Comparison of ENCODE assay signal across 28 mouse cellular contexts in the genomic region with DNA sequence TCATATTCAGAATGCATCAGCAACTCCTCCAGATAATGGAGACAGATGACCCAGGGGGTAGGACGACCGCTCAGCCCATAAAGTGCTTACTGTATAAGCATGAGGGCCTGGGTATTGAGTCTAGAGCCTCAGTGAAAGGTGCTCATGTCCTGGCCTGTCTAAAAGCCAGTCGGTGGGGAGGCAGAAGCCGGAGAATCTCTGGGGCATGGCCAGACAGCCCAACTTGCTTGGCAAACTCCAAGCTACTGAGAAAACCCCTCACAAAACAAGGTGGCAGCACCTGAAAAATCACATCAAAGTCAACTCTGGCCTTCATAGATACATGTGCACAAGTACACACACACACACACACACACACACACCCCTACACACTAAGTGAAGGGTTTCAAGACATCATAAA. TPM values are rescaled to one million over a fixed set of nuclear protein-coding genes. Genes with fewer than 3 reads are reported as not detected.
"Had no signal": no experiment of that assay in that cellular context is flagged by ENCODE, and none has a peak within 500 bp of the region (broad histone marks: within the 10 kb centered on the region; RNA-seq: fewer than 3 reads in every experiment).

No protein-coding gene starts in this region.

- H3K27ac ChIP-seq: embryonic facial prominence, embryonic 10.5 days; embryonic facial prominence, embryonic 12.5 days; embryonic facial prominence, embryonic 13.5 days; embryonic facial prominence, embryonic 15.5 days; forebrain, embryonic 13.5 days; forebrain, embryonic 15.5 days; gastrocnemius, adult 2 months; heart, adult 2 months had no signal

- ATAC-seq: forebrain, embryonic 13.5 days; forebrain, embryonic 14.5 days; forebrain, embryonic 15.5 days; forebrain, embryonic 16.5 days; forebrain, postnatal 0 days had no signal

- H3K27me3 ChIP-seq: embryonic facial prominence, embryonic 12.5 days; embryonic facial prominence, embryonic 15.5 days; forebrain, embryonic 12.5 days; forebrain, embryonic 13.5 days; forebrain, embryonic 15.5 days had no signal

- H3K4me2 ChIP-seq: embryonic facial prominence, embryonic 12.5 days; embryonic facial prominence, embryonic 13.5 days; embryonic facial prominence, embryonic 15.5 days; forebrain, embryonic 12.5 days; forebrain, embryonic 13.5 days; forebrain, embryonic 15.5 days; heart, embryonic 11.5 days had no signal

- H3K9ac ChIP-seq: embryonic facial prominence, embryonic 12.5 days; embryonic facial prominence, embryonic 13.5 days; embryonic facial prominence, embryonic 15.5 days; forebrain, embryonic 12.5 days; forebrain, embryonic 13.5 days; forebrain, embryonic 15.5 days; forebrain, postnatal 0 days had no signal

- H3K9me3 ChIP-seq: embryonic facial prominence, embryonic 10.5 days; embryonic facial prominence, embryonic 12.5 days; embryonic facial prominence, embryonic 13.5 days; embryonic facial prominence, embryonic 15.5 days; forebrain, embryonic 12.5 days; forebrain, embryonic 13.5 days; forebrain, embryonic 15.5 days had no signal

- H3K36me3 ChIP-seq: embryonic facial prominence, embryonic 10.5 days; embryonic facial prominence, embryonic 12.5 days; embryonic facial prominence, embryonic 13.5 days; embryonic facial prominence, embryonic 15.5 days; forebrain, embryonic 12.5 days; forebrain, embryonic 15.5 days had no signal

- H3K4me3 ChIP-seq: embryonic facial prominence, embryonic 10.5 days; embryonic facial prominence, embryonic 12.5 days; embryonic facial prominence, embryonic 13.5 days; embryonic facial prominence, embryonic 15.5 days; erythroblast, embryonic 14.5 days; forebrain, embryonic 12.5 days; forebrain, embryonic 13.5 days; forebrain, embryonic 15.5 days; gastrocnemius, adult 2 months; heart, adult 2 months had no signal

- DNase-seq: cerebellum, adult 2 months; cerebellum, adult 8-10 months; cerebellum, adult 9-10 months; cerebellum, adult 9-11 months; cerebellum, postnatal 10 days; cerebellum, postnatal 14 days; cerebellum, postnatal 25 days; cerebellum, postnatal 36 days; embryo, embryonic 11 days; forebrain, postnatal 0 days; gastrocnemius, adult 2 months; gastrocnemius, postnatal 10 days; gastrocnemius, postnatal 14 days; gastrocnemius, postnatal 25 days; gastrocnemius, postnatal 36 days; heart, adult 18-20 months; heart, adult 2 months had no signal

RNA-seq across cellular contexts. Expression of a gene that starts 11.3 kb away (rescaled TPM):
- polyA plus RNA-seq: erythroblast, embryonic 14.5 days had no signal

RNA-seq across cellular contexts. Expression of a gene that starts 12.6 kb away (rescaled TPM):
- polyA plus RNA-seq: erythroblast, embryonic 14.5 days had no signal
